ENCODE assay signal across 8 mouse cellular contexts in the genomic region with DNA sequence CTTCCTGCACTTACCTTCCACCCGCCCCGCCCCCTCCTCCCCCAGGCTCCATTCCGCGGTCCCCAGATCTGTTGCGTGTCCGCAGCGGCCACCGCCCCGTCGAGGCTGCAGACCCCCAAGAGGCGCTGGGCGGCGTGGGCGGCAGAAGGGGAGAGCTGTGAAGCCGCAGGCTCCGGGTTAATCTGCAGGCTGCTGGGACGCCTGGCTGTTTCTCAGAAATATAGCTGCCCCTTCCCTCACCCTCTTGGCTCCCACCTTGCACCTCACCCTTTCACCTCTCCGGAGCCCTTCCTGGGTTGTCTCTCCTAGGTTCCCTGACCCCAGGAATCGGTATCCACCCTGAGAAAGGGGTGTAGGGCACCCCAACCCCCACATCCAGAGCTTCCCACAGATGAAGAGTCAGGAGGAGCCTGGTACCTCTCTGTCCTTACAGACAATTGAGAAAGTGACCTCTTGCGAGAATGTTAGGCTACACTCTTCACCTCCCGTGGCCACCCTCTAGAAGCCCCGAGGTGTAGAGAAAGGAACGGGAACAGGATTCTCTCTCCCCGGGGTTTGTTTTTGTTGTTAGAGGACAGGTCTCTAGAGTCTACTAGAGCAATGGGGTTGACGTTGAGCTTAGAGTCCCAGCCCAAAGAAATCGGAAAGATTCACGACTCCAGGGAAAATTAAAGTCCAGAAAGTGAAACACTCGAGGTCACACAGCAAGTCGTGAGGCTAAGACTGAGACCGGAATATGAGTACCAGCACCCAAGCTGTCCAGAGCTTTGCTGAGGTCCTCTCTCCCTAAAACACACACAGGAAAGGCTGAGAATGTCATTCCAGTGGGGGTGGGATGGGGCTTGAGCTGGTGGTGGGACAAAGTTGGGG. TPM values are rescaled to one million over a fixed set of nuclear protein-coding genes. Genes with fewer than 3 reads are reported as not detected.
DNase-seq lines count a peak whose midpoint lies in the region; ATAC-seq and TF ChIP-seq lines count a peak whose summit lies in the region.

No protein-coding gene starts in this region.

- peak overlapping the region; percentile 68 for H3K27ac ChIP-seq in testis, adult 2 months (ENCODE audit: control insufficient read depth, insufficient read depth, low read depth, low read length)
- no peak overlapping the region for H3K27ac ChIP-seq in liver, embryonic 13.5 days

- peak overlapping the region; percentile 65 for H3K9ac ChIP-seq in liver, embryonic 13.5 days

- H3K4me1 ChIP-seq in testis, adult 2 months (ENCODE audit: control insufficient read depth, insufficient read depth, low read length), result peaks cover 20% of the 10 kb centered on the region
- H3K4me1 ChIP-seq in liver, embryonic 13.5 days (replicated peaks), result peaks cover 11% of the 10 kb centered on the region

- H3K4me3 ChIP-seq in testis, adult 2 months (ENCODE audit: control insufficient read depth, low read depth, low read length), result peak overlapping the region; percentile 83
- peak overlapping the region; percentile 66 for H3K4me3 ChIP-seq in liver, embryonic 13.5 days (replicated peaks)

- peak; percentile 38 for DNase-seq in embryo, embryonic 10.5 days (ENCODE audit: low spot score)
- DNase-seq in embryo, embryonic 9.5 days (ENCODE audit: extremely low spot score), result no peak
- DNase-seq in testis, postnatal 10 days (ENCODE audit: low spot score), result no peak
- DNase-seq in liver, embryonic 13.5 days, result no peak
- no peak for DNase-seq in right cerebral cortex, postnatal 4 days
- DNase-seq in Muller cell, postnatal 12 days (ENCODE audit: inconsistent ontology term), result no peak
- DNase-seq in urinary bladder, adult 18-20 months (ENCODE audit: low spot score in 2 of 2), result no peak

- no peak for TF ChIP-seq POLR2A in testis, adult 2 months (IDR thresholded peaks at IDR 0.05; ENCODE audit: control insufficient read depth, low read depth, low read length)

- 3% methylated on average over 30 of the region's 30 CpGs for WGBS in liver, embryonic 13.5 days (ENCODE audit: insufficient replicate concordance)

- H3K36me3 ChIP-seq in testis, adult 2 months (ENCODE audit: control insufficient read depth, insufficient read depth, low read length), result no peaks in the 10 kb centered on the region
- H3K36me3 ChIP-seq in liver, embryonic 13.5 days, result peaks cover 21% of the 10 kb centered on the region

- peak; percentile 3; the same call in 1 of the 2 replicates for ATAC-seq in liver, embryonic 13.5 days (ENCODE audit: low read depth)

- no peak for TF ChIP-seq CTCF in testis, adult 2 months (IDR thresholded peaks at IDR 0.05; ENCODE audit: control insufficient read depth, insufficient read depth, insufficient replicate concordance, low read depth, low read length)

- H3K9me3 ChIP-seq in liver, embryonic 13.5 days (replicated peaks), result no peaks in the 10 kb centered on the region

- H3K4me2 ChIP-seq in liver, embryonic 13.5 days, result peak overlapping the region; percentile 83

- no peaks in the 10 kb centered on the region for H3K27me3 ChIP-seq in testis, adult 2 months (ENCODE audit: control insufficient read depth, insufficient read depth, low read length)
- H3K27me3 ChIP-seq in liver, embryonic 13.5 days, result peaks cover 67% of the 10 kb centered on the region

RNA-seq across cellular contexts. Expression of a gene that starts 12.2 kb away (rescaled TPM):
- 2.4 and 3.1 TPM in 2 replicates for polyA plus RNA-seq in testis, adult 2 months (2012; rRNA removed)
- polyA plus RNA-seq in liver, embryonic 13.5 days (2015; fragmentation: Nextera tagmentation; extraction: Ambion mirVana), result 17.4 and 20.5 TPM in 2 replicates

RNA-seq across cellular contexts. Expression of a gene that starts 19.6 kb away (rescaled TPM):
- 53.1 and 68.0 TPM in 2 replicates for polyA plus RNA-seq in testis, adult 2 months (2012; rRNA removed)
- polyA plus RNA-seq in liver, embryonic 13.5 days (2015; fragmentation: Nextera tagmentation; extraction: Ambion mirVana), result 66.8 and 72.0 TPM in 2 replicates

RNA-seq across cellular contexts. Expression of a gene that starts 46.1 kb away (rescaled TPM):
- 1.5 and 1.9 TPM in 2 replicates for polyA plus RNA-seq in testis, adult 2 months (2012; rRNA removed)
- 2.2 and 2.6 TPM in 2 replicates for polyA plus RNA-seq in liver, embryonic 13.5 days (2015; fragmentation: Nextera tagmentation; extraction: Ambion mirVana)

RNA-seq across cellular contexts. Expression of a gene that starts 58.1 kb away (rescaled TPM):
- polyA plus RNA-seq in testis, adult 2 months (2012; rRNA removed), result 4.9 and 6.1 TPM in 2 replicates
- 3.1 and 3.8 TPM in 2 replicates for polyA plus RNA-seq in liver, embryonic 13.5 days (2015; fragmentation: Nextera tagmentation; extraction: Ambion mirVana)
